Mouse (Mus musculus) brain, embryonic 14.5 days (tissue): ENCODE results near the gene Rasa4.

Experiments
- CTCF ChIP-seq: fragments of 200-500 bp; IDR thresholded peaks from 2 replicates; pipeline ENCODE4 v1.5.1; 2012; ENCODE audit warnings: inconsistent platforms, mild to moderate bottlenecking, moderate library complexity, borderline replicate concordance; ENCODE audit not compliant: insufficient read depth, insufficient read length; ENCODE audit errors: extremely low read depth
- POLR2A ChIP-seq: fragments of 200-500 bp; IDR thresholded peaks from 2 replicates; pipeline ENCODE4 v1.6.1; 2012; ENCODE audit warnings: mild to moderate bottlenecking, inconsistent platforms, borderline replicate concordance; ENCODE audit not compliant: poor library complexity, insufficient read depth, insufficient read length, severe bottlenecking; ENCODE audit errors: extremely low read depth

- TF ChIP-seq CTCF (peak; percentile 10; the same call in 1 of the 2 replicates), POLR2A (no peak)
These were observed 38.9 kb upstream of the Rasa4 start for GRCm38 (mm10) chr5:136044865-136045264.
